Mouse (Mus musculus) CD4-positive, CD25-positive, alpha-beta regulatory T cell, adult 4 months (primary cell): ENCODE measurements around the gene Ankrd6. TPM values are rescaled to one million over a fixed set of nuclear protein-coding genes. Genes with fewer than 3 reads are reported as not detected.

Experiments used
- ATAC-seq: one replicate; pipeline ENCODE4 v1.8.0; 2017
- polyA plus RNA-seq, 2 experiments: library from polyadenylated mRNA; unstranded; fragments of 100-300 nt; shearing (Covaris generic); gene quantifications; one replicate each; pipeline ENCODE4 v1.2.1; 2017

The Ankrd6 gene
- polyA plus RNA-seq, 2 experiments from 2014 or later, result 2.2 TPM

GRCm38 (mm10) chr4:32899051-32899450 is 51.6 kb downstream of the Ankrd6 start:
- ATAC-seq, result no peak

GRCm38 (mm10) chr4:32891341-32891740 is 59.3 kb downstream of the Ankrd6 start:
- no peak for ATAC-seq

- no peak for ATAC-seq
Observed at GRCm38 (mm10) chr4:32890735-32891098, 59.9 kb downstream of the Ankrd6 start.

- ATAC-seq, result no peak
Observed at GRCm38 (mm10) chr4:32889996-32890734, 60.5 kb downstream of the Ankrd6 start.

- peak; percentile 47 for ATAC-seq
Observed at GRCm38 (mm10) chr4:32889246-32889645, 61.4 kb downstream of the Ankrd6 start.

GRCm38 (mm10) chr4:32886479-32886878 is 64.2 kb downstream of the Ankrd6 start:
- ATAC-seq, result no peak

GRCm38 (mm10) chr4:32884599-32884998 is 66.0 kb downstream of the Ankrd6 start:
- no peak for ATAC-seq

- no peak for ATAC-seq
Observed at GRCm38 (mm10) chr4:32881001-32881400, 69.6 kb downstream of the Ankrd6 start.

- no peak for ATAC-seq
Observed at GRCm38 (mm10) chr4:32874669-32875068, 76.0 kb downstream of the Ankrd6 start.

- no peak for ATAC-seq
Observed at GRCm38 (mm10) chr4:32872189-32872749, 78.4 kb downstream of the Ankrd6 start.

GRCm38 (mm10) chr4:32869370-32869769 is 81.3 kb downstream of the Ankrd6 start:
- no peak for ATAC-seq

- peak; percentile 54 for ATAC-seq
Observed at GRCm38 (mm10) chr4:32868858-32869257, 81.8 kb downstream of the Ankrd6 start.

- no peak for ATAC-seq
Observed at GRCm38 (mm10) chr4:32868437-32868836, 82.2 kb downstream of the Ankrd6 start.

GRCm38 (mm10) chr4:32867460-32867859 is 83.2 kb downstream of the Ankrd6 start:
- no peak for ATAC-seq

GRCm38 (mm10) chr4:32864867-32865242 is 85.8 kb downstream of the Ankrd6 start:
- ATAC-seq, result no peak

- ATAC-seq, result no peak
Observed at GRCm38 (mm10) chr4:32864131-32864866, 86.3 kb downstream of the Ankrd6 start.

GRCm38 (mm10) chr4:32863447-32864130 is 87.1 kb downstream of the Ankrd6 start:
- no peak for ATAC-seq

- ATAC-seq, result no peak
Observed at GRCm38 (mm10) chr4:32862751-32863446, 87.7 kb downstream of the Ankrd6 start.

- peak; percentile 47 for ATAC-seq
Observed at GRCm38 (mm10) chr4:32862011-32862750, 88.5 kb downstream of the Ankrd6 start.

GRCm38 (mm10) chr4:32860184-32860965 is 90.3 kb downstream of the Ankrd6 start:
- ATAC-seq, result no peak

GRCm38 (mm10) chr4:32855580-32855979 is 95.1 kb downstream of the Ankrd6 start:
- no peak for ATAC-seq
